Mouse (Mus musculus): ENCODE data around the gene Glyatl3.

DNA sequence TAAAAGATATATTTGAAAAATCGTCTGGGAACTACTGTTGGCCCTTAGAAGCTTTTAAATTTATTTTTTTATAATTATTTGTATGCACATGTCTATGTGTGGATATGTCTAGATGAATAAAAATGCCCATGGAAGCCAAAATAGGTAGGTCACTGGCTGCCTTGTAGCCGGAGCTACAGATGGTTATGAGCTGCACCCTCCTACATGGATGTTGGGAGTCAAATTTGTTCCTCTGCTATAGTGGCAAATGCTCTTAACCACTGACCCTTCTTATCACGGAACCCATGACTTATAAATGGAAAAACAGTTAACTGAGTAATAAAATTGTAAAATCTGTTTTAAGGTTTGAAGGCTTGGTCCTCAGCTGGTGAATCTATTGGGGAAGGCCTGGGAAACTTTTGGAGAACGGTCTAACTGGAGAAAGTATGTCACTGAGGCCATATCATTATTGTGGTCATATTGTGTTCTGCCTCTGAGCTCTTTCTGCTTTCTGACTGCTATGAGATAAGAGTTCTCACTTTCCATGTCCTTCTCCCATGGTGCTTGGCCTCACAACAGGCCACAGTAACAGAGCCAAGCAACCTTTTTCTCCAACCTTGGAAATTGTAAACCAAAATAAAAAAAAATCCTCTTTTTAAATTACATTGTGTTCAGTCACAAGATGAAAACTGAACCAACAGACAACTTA, 26.2 kb downstream of the Glyatl3 start:
- no peak for TF ChIP-seq MAX (IDR thresholded peaks at IDR 0.05; ENCODE audit: low read depth)
- TF ChIP-seq POLR2A (IDR thresholded peaks at IDR 0.05; ENCODE audit: insufficient read length, low read depth): no peak
